Mouse (Mus musculus) adrenal gland, adult 8-10 months (tissue): ENCODE measurements around the gene Vmn2r98. TPM values are rescaled to one million over a fixed set of nuclear protein-coding genes. Genes with fewer than 3 reads are reported as not detected.
"Not testable (repeated sequence)": the region's sequence is repeated elsewhere in the genome, so short reads cannot be mapped to it uniquely, and the experiment has no call there.

ENCODE experiments used
- DNase-seq: peaks from one replicate; pipeline ENCODE4 v3.0.0; 2022
- total RNA-seq, 4 experiments: library from RNA; stranded (reverse); gene quantifications; 2 replicates each; pipeline ENCODE4 v1.2.4; 2022

Gene Vmn2r98
- total RNA-seq, result not detected

GRCm38 (mm10) chr17:19053160-19053559 is at the start of gene Vmn2r98:
Vmn2r98 (plus strand) TSS chr17:19053460.
- not testable (repeated sequence) for DNase-seq

GRCm38 (mm10) chr17:19031441-19031840 is 21.8 kb upstream of the Vmn2r98 start:
- DNase-seq, result peak; percentile 50

GRCm38 (mm10) chr17:19031962-19032361 is 21.3 kb upstream of the Vmn2r98 start:
- DNase-seq, result no peak

GRCm38 (mm10) chr17:19032721-19033120 is 20.5 kb upstream of the Vmn2r98 start:
- DNase-seq, result peak; percentile 34

Other genes with a start within 250 kb of the Vmn2r98 start
- gene Vmn2r97, start 139.2 kb upstream of the Vmn2r98 start, total RNA-seq, result under 1 TPM in 2 of 4 experiments, not detected in 2; 0.10 to 0.25 TPM